Comparison of ENCODE assay signal across 8 mouse cellular contexts in genomic region chr16:30977186-30977585, GRCm38 (mm10).
A peak's percentile ranks its signal among the peaks of the same experiment; 100 is the strongest.
DNase-seq lines count a peak whose midpoint lies in the region; ATAC-seq and TF ChIP-seq lines count a peak whose summit lies in the region.

No protein-coding gene starts in this region.

- H3K4me3 ChIP-seq in forebrain, embryonic 16.5 days (replicated peaks; ENCODE audit: low read length), result no peak overlapping the region
- no peak overlapping the region for H3K4me3 ChIP-seq in layer of hippocampus, adult 2 months
- H3K4me3 ChIP-seq in lung, embryonic 14.5 days (ENCODE audit: low read depth, low read length), result no peak overlapping the region
- no peak overlapping the region for H3K4me3 ChIP-seq in olfactory bulb, adult 2 months (ENCODE audit: insufficient read depth, low read depth, low read length)
- no peak overlapping the region for H3K4me3 ChIP-seq in thymus, adult 2 months (ENCODE audit: control insufficient read depth, insufficient read depth, low read length)

- no peak overlapping the region for H3K4me2 ChIP-seq in forebrain, embryonic 16.5 days (ENCODE audit: low read length)
- H3K4me2 ChIP-seq in lung, embryonic 14.5 days, result peak overlapping the region; percentile 28

- peak; percentile 95 for DNase-seq in ES-CJ7 (ENCODE audit: low read depth, low spot score)
- peak; percentile 90 for DNase-seq in cerebellum, adult 11-12 months
- peak; percentile 90 to 95 for DNase-seq in heart, postnatal 36 days
- peak; percentile 91 to 93 for DNase-seq in layer of hippocampus, adult 2 months (ENCODE audit: low spot score in 2 of 2)
- DNase-seq in lung, embryonic 14.5 days, result peak; percentile 95
- DNase-seq in thymus, adult 2 months, result peak; percentile 94

- WGBS in forebrain, embryonic 16.5 days, result 4% methylated on average over 3 of the region's 3 CpGs
- 3% methylated on average over 3 of the region's 3 CpGs for WGBS in lung, embryonic 14.5 days
- WGBS in olfactory bulb, adult 2 months, result 3% methylated on average over 3 of the region's 3 CpGs
- WGBS in thymus, adult 2 months, result 5% methylated on average over 3 of the region's 3 CpGs

- H3K27ac ChIP-seq in forebrain, embryonic 16.5 days (ENCODE audit: low read length), result no peak overlapping the region
- 0 out of 2 replicates have a peak overlapping the region, but pooled peaks have one; percentile 19 for H3K27ac ChIP-seq in layer of hippocampus, adult 2 months
- H3K27ac ChIP-seq in lung, embryonic 14.5 days (ENCODE audit: low read depth), result no peak overlapping the region
- no peak overlapping the region for H3K27ac ChIP-seq in olfactory bulb, adult 2 months (ENCODE audit: insufficient read depth, low read depth, low read length)
- H3K27ac ChIP-seq in thymus, adult 2 months (ENCODE audit: control insufficient read depth, insufficient read depth, low read length), result no peak overlapping the region

- no peaks in the 10 kb centered on the region for H3K9me3 ChIP-seq in forebrain, embryonic 16.5 days (ENCODE audit: control insufficient read depth, low read length)
- no peaks in the 10 kb centered on the region for H3K9me3 ChIP-seq in lung, embryonic 14.5 days (ENCODE audit: low read depth, low read length)

- TF ChIP-seq CTCF in layer of hippocampus, adult 2 months (conservative IDR thresholded peaks at IDR 0.05), result peak; percentile 99
- TF ChIP-seq CTCF in lung, embryonic 14.5 days (IDR thresholded peaks at IDR 0.05; ENCODE audit: low read depth), result peak; percentile 100
- peak; percentile 92 for TF ChIP-seq CTCF in olfactory bulb, adult 2 months (IDR thresholded peaks at IDR 0.05; ENCODE audit: insufficient read depth, low read depth, low read length)
- TF ChIP-seq CTCF in thymus, adult 2 months (IDR thresholded peaks at IDR 0.05; ENCODE audit: borderline replicate concordance, control insufficient read depth, extremely low read depth, insufficient read depth, low read length, poor library complexity), result peak; percentile 94

- no peaks in the 10 kb centered on the region for H3K27me3 ChIP-seq in forebrain, embryonic 16.5 days (replicated peaks; ENCODE audit: control insufficient read depth, insufficient read depth, low read length)
- no peaks in the 10 kb centered on the region for H3K27me3 ChIP-seq in lung, embryonic 14.5 days (ENCODE audit: insufficient read depth, low read length)
- H3K27me3 ChIP-seq in thymus, adult 2 months (ENCODE audit: control insufficient read depth, insufficient read depth, low read length), result no peaks in the 10 kb centered on the region

- H3K36me3 ChIP-seq in forebrain, embryonic 16.5 days (ENCODE audit: control insufficient read depth, insufficient read depth), result no peaks in the 10 kb centered on the region
- H3K36me3 ChIP-seq in lung, embryonic 14.5 days (ENCODE audit: insufficient read depth), result no peaks in the 10 kb centered on the region
- H3K36me3 ChIP-seq in thymus, adult 2 months (ENCODE audit: control insufficient read depth, insufficient read depth, low read length), result no peaks in the 10 kb centered on the region

- peaks cover 7% of the 10 kb centered on the region; the same call in 1 of the 2 replicates for H3K4me1 ChIP-seq in forebrain, embryonic 16.5 days (replicated peaks; ENCODE audit: control insufficient read depth, insufficient read depth, low read length)
- peaks cover 19% of the 10 kb centered on the region for H3K4me1 ChIP-seq in lung, embryonic 14.5 days (ENCODE audit: insufficient read depth)
- H3K4me1 ChIP-seq in olfactory bulb, adult 2 months (ENCODE audit: control insufficient read depth, insufficient read depth, low read length), result peaks cover 10% of the 10 kb centered on the region
- H3K4me1 ChIP-seq in thymus, adult 2 months (replicated peaks; ENCODE audit: control insufficient read depth, insufficient read depth, low read length), result peaks cover 4% of the 10 kb centered on the region

- intact Hi-C loops in heart, postnatal 36 days (cut with DNase I), result loop anchor here (1.0 to 10.0 kb wide), 5 partner anchors 94 to 380 kb away; no protein-coding TSS in a partner anchor

- ATAC-seq in forebrain, embryonic 16.5 days, result peak; percentile 97
- peak; percentile 88 for ATAC-seq in lung, embryonic 14.5 days (ENCODE audit: insufficient read depth)

- H3K9ac ChIP-seq in forebrain, embryonic 16.5 days (replicated peaks; ENCODE audit: low read depth, low read length), result no peak overlapping the region
- no peak overlapping the region for H3K9ac ChIP-seq in lung, embryonic 14.5 days

- TF ChIP-seq POLR2A in olfactory bulb, adult 2 months (IDR thresholded peaks at IDR 0.05; ENCODE audit: insufficient read depth, low read depth, low read length), result no peak
- peak; percentile 20; the same call in 1 of the 2 replicates for TF ChIP-seq POLR2A in thymus, adult 2 months (IDR thresholded peaks at IDR 0.05; ENCODE audit: control insufficient read depth, extremely low read depth, insufficient read depth, low read length, poor library complexity)
